In genomic region chr5:125400903-125401302, GRCm38 (mm10) we compare ENCODE assay signal across 22 mouse cellular contexts. TPM values are rescaled to one million over a fixed set of nuclear protein-coding genes. Genes with fewer than 3 reads are reported as not detected.
DNase-seq lines count a peak whose midpoint lies in the region; ATAC-seq and TF ChIP-seq lines count a peak whose summit lies in the region.
"Had no signal": no experiment of that assay in that cellular context is flagged by ENCODE, and none has a peak within 500 bp of the region (broad histone marks: within the 10 kb centered on the region; RNA-seq: fewer than 3 reads in every experiment).

No protein-coding gene starts in this region.

- H3K27ac ChIP-seq in kidney, postnatal 0 days, result no peak overlapping the region
- H3K27ac ChIP-seq in ES-E14 (ENCODE audit: insufficient read depth, low read depth, low read length, poor library complexity, severe bottlenecking), result 0 out of 2 replicates have a peak overlapping the region, but pooled peaks have one; percentile 5
- H3K27ac ChIP-seq: forebrain, embryonic 10.5 days; hindbrain, postnatal 0 days; limb, embryonic 15.5 days; macrophage; neural tube, embryonic 13.5 days had no signal

- no peak for ATAC-seq in kidney, postnatal 0 days (replicated peaks; ENCODE audit: low FRiP score, low read depth)
- ATAC-seq: CD4-positive, CD25-positive, alpha-beta regulatory T cell, adult 4 months; forebrain, postnatal 0 days; hindbrain, postnatal 0 days had no signal

- no peak overlapping the region for H3K4me2 ChIP-seq in kidney, postnatal 0 days (ENCODE audit: low read length)
- H3K4me2 ChIP-seq: limb, embryonic 15.5 days; midbrain, embryonic 11.5 days; neural tube, embryonic 13.5 days had no signal

- no peaks in the 10 kb centered on the region for H3K4me1 ChIP-seq in kidney, postnatal 0 days (replicated peaks; ENCODE audit: insufficient read depth, low read length)
- peaks cover 0 to 12% of the 10 kb centered on the region in 2 experiments; a peak in 1 of 4 replicates for H3K4me1 ChIP-seq in ES-E14 (ENCODE audit: control insufficient read depth in 2 of 2, insufficient read depth in 2 of 2, low read length in 2 of 2, poor library complexity in 1 of 2)

- WGBS in kidney, postnatal 0 days, result 25% methylated on average over 7 of the region's 7 CpGs

- no peaks in the 10 kb centered on the region for H3K36me3 ChIP-seq in kidney, postnatal 0 days (ENCODE audit: insufficient read depth, low read length)
- no peaks in the 10 kb centered on the region for H3K36me3 ChIP-seq in ES-E14 (ENCODE audit: control insufficient read depth, insufficient read depth, low read length, poor library complexity, severe bottlenecking)
- H3K36me3 ChIP-seq: forebrain, embryonic 10.5 days; limb, embryonic 15.5 days; neural tube, embryonic 13.5 days had no signal

- TF ChIP-seq CTCF in kidney, postnatal 0 days (IDR thresholded peaks at IDR 0.05; ENCODE audit: low read depth), result peak; percentile 45; the same call in 1 of the 2 replicates

- in situ Hi-C loops in ES-E14 (cut with MboI; ENCODE audit: low sequenced_read_pairs in 2 of 2, unreplicated experiment in 2 of 2), result no loop called here

- no peak for DNase-seq in kidney, postnatal 0 days (ENCODE audit: low spot score)
- no peak for DNase-seq in kidney, postnatal 36 days
- DNase-seq in urinary bladder, postnatal 14 days (ENCODE audit: low spot score), result peak; percentile 57
- no peak for DNase-seq in urinary bladder, postnatal 4 days (ENCODE audit: low spot score in 2 of 2)
- no peak for DNase-seq in ES-E14 (ENCODE audit: low read depth, low spot score)
- no peak for DNase-seq in left cerebral cortex, adult 11 months (ENCODE audit: low spot score)
- DNase-seq in left cerebral cortex, postnatal 10 days (ENCODE audit: extremely low spot score in 1 of 2, low spot score in 2 of 2), result no peak
- DNase-seq: cerebellum, adult 18-20 months; cerebellum, postnatal 36 days; forebrain, postnatal 0 days; heart, postnatal 4 days; kidney, adult 9 months; layer of hippocampus, postnatal 36 days; right cerebral cortex, adult 18-20 months; thymus, postnatal 14 days had no signal

- intact Hi-C loops in left cerebral cortex, postnatal 10 days (cut with DNase I), result no loop called here

- no peak overlapping the region for H3K9ac ChIP-seq in kidney, postnatal 0 days (ENCODE audit: low read depth, low read length)
- H3K9ac ChIP-seq in ES-E14 (ENCODE audit: insufficient read depth, low read depth, low read length, poor library complexity, severe bottlenecking), result no peak overlapping the region
- H3K9ac ChIP-seq: forebrain, postnatal 0 days; limb, embryonic 15.5 days; neural tube, embryonic 13.5 days had no signal

- H3K9me3 ChIP-seq in kidney, postnatal 0 days (replicated peaks; ENCODE audit: low read length), result no peaks in the 10 kb centered on the region
- H3K9me3 ChIP-seq in ES-E14 (ENCODE audit: control insufficient read depth, insufficient read depth, low read depth, low read length), result no peaks in the 10 kb centered on the region
- H3K9me3 ChIP-seq: forebrain, embryonic 10.5 days; limb, embryonic 15.5 days; neural tube, embryonic 13.5 days had no signal

- no peak overlapping the region for H3K4me3 ChIP-seq in kidney, postnatal 0 days (replicated peaks; ENCODE audit: low read depth, low read length)
- H3K4me3 ChIP-seq in ES-E14 (ENCODE audit: insufficient read depth in 1 of 2, low read depth in 1 of 2, low read length in 2 of 2, poor library complexity in 1 of 2, severe bottlenecking in 1 of 2), result no peak overlapping the region
- H3K4me3 ChIP-seq: forebrain, embryonic 10.5 days; limb, embryonic 15.5 days; neural tube, embryonic 13.5 days had no signal

- H3K27me3 ChIP-seq in kidney, postnatal 0 days (ENCODE audit: insufficient read depth, low read length), result no peaks in the 10 kb centered on the region
- H3K27me3 ChIP-seq: limb, embryonic 15.5 days; neural tube, embryonic 13.5 days had no signal

TF ChIP-seq in ES-E14, 5 proteins besides CTCF, POLR2A, EP300 and RAD21:
- no peak for TF ChIP-seq MAFK (IDR thresholded peaks at IDR 0.05; ENCODE audit: insufficient read depth, low read depth, low read length)
- peak; percentile 84 for TF ChIP-seq ZNF384 (IDR thresholded peaks at IDR 0.05; ENCODE audit: low read depth, low read length)

RNA-seq across cellular contexts. Expression of gene Ubc, which starts 10.9 kb away (rescaled TPM):
- polyA plus RNA-seq in kidney, postnatal 0 days (2015; fragmentation: Nextera tagmentation; extraction: Ambion mirVana), result 702 and 872 TPM in 2 replicates
- total RNA-seq in ES-E14 (2012; rRNA removed), result 1,120 and 1,195 TPM in 2 replicates
- 100 to 1,000 TPM; 831 to 842 TPM for total RNA-seq in left cerebral cortex, postnatal 10 days (2021)

RNA-seq across cellular contexts. Expression of gene Gm10382, which starts 11.8 kb away (rescaled TPM):
- 0.40 and 0.74 TPM in 2 replicates for polyA plus RNA-seq in kidney, postnatal 0 days (2015; fragmentation: Nextera tagmentation; extraction: Ambion mirVana)
- 0.98 and 1.6 TPM in 2 replicates for total RNA-seq in ES-E14 (2012; rRNA removed)
- under 1 TPM; 0.39 to 0.56 TPM for total RNA-seq in left cerebral cortex, postnatal 10 days (2021)
- total RNA-seq: hindbrain, postnatal 0 days; layer of hippocampus, postnatal 36 days had no signal
- polyA plus RNA-seq: macrophage had no signal

RNA-seq across cellular contexts. Expression of gene Dhx37, which starts 33.0 kb away (rescaled TPM):
- polyA plus RNA-seq in kidney, postnatal 0 days (2015; fragmentation: Nextera tagmentation; extraction: Ambion mirVana), result 7.2 and 8.1 TPM in 2 replicates
- total RNA-seq in ES-E14 (2012; rRNA removed), result 24.7 and 26.3 TPM in 2 replicates
- total RNA-seq in left cerebral cortex, postnatal 10 days (2021), result 10 to 100 TPM; 12.2 to 14.5 TPM

RNA-seq across cellular contexts. Expression of gene Bri3bp, which starts 40.5 kb away (rescaled TPM):
- 46.7 and 47.2 TPM in 2 replicates for polyA plus RNA-seq in kidney, postnatal 0 days (2015; fragmentation: Nextera tagmentation; extraction: Ambion mirVana)
- 52.7 and 80.5 TPM in 2 replicates for total RNA-seq in ES-E14 (2012; rRNA removed)
- total RNA-seq in left cerebral cortex, postnatal 10 days (2021), result 10 to 100 TPM; 81.3 to 83.6 TPM
